Mouse (Mus musculus) lung, postnatal 14 days (tissue): ENCODE results near the gene Srpx2.

Experiments
- DNase-seq: peaks from one replicate; pipeline ENCODE4 v3.0.0; 2021

The Srpx2 gene

GRCm38 (mm10) chrX:133908261-133908660 lies at the start of gene Srpx2:
Gene Srpx2, plus strand, starts transcription at chrX:133908426.
- no peak for DNase-seq

GRCm38 (mm10) chrX:133869743-133870142 lies 38.5 kb upstream of the Srpx2 start:
- DNase-seq, result no peak

GRCm38 (mm10) chrX:133887308-133887707 lies 20.9 kb upstream of the Srpx2 start:
- no peak for DNase-seq

GRCm38 (mm10) chrX:133888111-133888510 lies 20.1 kb upstream of the Srpx2 start:
- no peak for DNase-seq

GRCm38 (mm10) chrX:133898014-133898542 lies 10.1 kb upstream of the Srpx2 start, which contains the start of gene Tspan6:
Gene Tspan6, minus strand, starts transcription at chrX:133898429.
- DNase-seq, result peak; percentile 80

- peak; percentile 18 for DNase-seq
These were observed 3.3 kb downstream of the Srpx2 start for GRCm38 (mm10) chrX:133911397-133912103.

- DNase-seq, result no peak
These were observed 4.8 kb downstream of the Srpx2 start for GRCm38 (mm10) chrX:133913006-133913405.

GRCm38 (mm10) chrX:133914219-133914618 lies 6.0 kb downstream of the Srpx2 start:
- DNase-seq, result peak; percentile 3

GRCm38 (mm10) chrX:133921187-133921586 lies 13.0 kb downstream of the Srpx2 start:
- DNase-seq, result no peak

GRCm38 (mm10) chrX:133926760-133927159 lies 18.5 kb downstream of the Srpx2 start:
- DNase-seq, result no peak

- peak; percentile 52 for DNase-seq
These were observed 23.2 kb downstream of the Srpx2 start for GRCm38 (mm10) chrX:133931302-133932013.

- DNase-seq, result no peak
These were observed 28.5 kb downstream of the Srpx2 start for GRCm38 (mm10) chrX:133936605-133937225.

- no peak for DNase-seq
These were observed 31.3 kb downstream of the Srpx2 start for GRCm38 (mm10) chrX:133939561-133939960.

- DNase-seq, result peak; percentile 61
These were observed 39.2 kb downstream of the Srpx2 start for GRCm38 (mm10) chrX:133947427-133947826.

- no peak for DNase-seq
These were observed 46.4 kb downstream of the Srpx2 start for GRCm38 (mm10) chrX:133954661-133955060.

- DNase-seq, result no peak
These were observed 52.4 kb downstream of the Srpx2 start for GRCm38 (mm10) chrX:133960617-133961016.

GRCm38 (mm10) chrX:133964615-133965014 lies 56.4 kb downstream of the Srpx2 start:
- DNase-seq, result no peak

GRCm38 (mm10) chrX:133981231-133982002 lies 73.2 kb downstream of the Srpx2 start, which contains the start of gene Sytl4:
Gene Sytl4, minus strand, starts transcription at chrX:133981812.
- peak; percentile 7 for DNase-seq
